Comparison of ENCODE assay signal across 14 mouse cellular contexts in the genomic region with DNA sequence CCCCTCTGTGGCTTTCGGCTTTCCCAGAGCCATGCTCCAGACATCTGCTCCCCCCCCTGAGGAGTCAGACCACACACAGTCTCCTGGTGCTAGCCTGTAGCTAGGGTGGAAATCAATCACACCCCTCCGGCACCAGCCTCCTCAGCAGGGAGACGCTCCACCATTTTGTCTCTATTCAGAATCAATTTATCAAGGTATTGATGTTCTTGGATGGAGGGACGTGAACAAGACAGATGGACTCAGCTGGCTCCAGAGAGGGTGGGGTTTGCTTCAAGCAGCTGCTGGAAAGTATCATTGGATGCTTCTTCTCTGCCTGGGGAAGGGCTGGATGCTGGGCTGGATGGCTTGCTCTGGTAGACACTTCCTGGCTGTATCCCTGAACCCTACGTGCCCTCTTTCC.
DNase-seq lines count a peak whose midpoint lies in the region; ATAC-seq and TF ChIP-seq lines count a peak whose summit lies in the region.
"Had no signal": no experiment of that assay in that cellular context is flagged by ENCODE, and none has a peak within 500 bp of the region (broad histone marks: within the 10 kb centered on the region; RNA-seq: fewer than 3 reads in every experiment).

No protein-coding gene starts in this region.

- in situ Hi-C loops in ES-E14 (cut with MboI; ENCODE audit: low sequenced_read_pairs in 2 of 2, unreplicated experiment in 2 of 2) = no loop called here

- ATAC-seq in hindbrain, embryonic 11.5 days (ENCODE audit: low FRiP score) = peak; percentile 64
- no peak for ATAC-seq in neural tube, embryonic 11.5 days (ENCODE audit: insufficient read depth, low FRiP score, low TSS enrichment)

- intact Hi-C loops in left cerebral cortex, postnatal 4 days (cut with DNase I) = no loop called here
- intact Hi-C loops in heart, postnatal 36 days (cut with DNase I) = no loop called here
- intact Hi-C loops in left cerebral cortex, postnatal 14 days (cut with DNase I) = no loop called here

- H3K9me3 ChIP-seq in ES-E14 (ENCODE audit: control insufficient read depth, insufficient read depth, low read depth, low read length) = no peaks in the 10 kb centered on the region
- no peaks in the 10 kb centered on the region for H3K9me3 ChIP-seq in hindbrain, embryonic 11.5 days (ENCODE audit: control insufficient read depth, low read length)
- H3K9me3 ChIP-seq in neural tube, embryonic 11.5 days (ENCODE audit: control insufficient read depth, low read length) = no peaks in the 10 kb centered on the region
- H3K9me3 ChIP-seq: heart, embryonic 13.5 days; limb, embryonic 15.5 days; lung, embryonic 15.5 days had no signal

- no peaks in the 10 kb centered on the region for H3K36me3 ChIP-seq in ES-E14 (ENCODE audit: control insufficient read depth, insufficient read depth, low read length, poor library complexity, severe bottlenecking)
- H3K36me3 ChIP-seq in hindbrain, embryonic 11.5 days (ENCODE audit: control insufficient read depth, insufficient read depth, low read length) = no peaks in the 10 kb centered on the region
- H3K36me3 ChIP-seq in neural tube, embryonic 11.5 days (ENCODE audit: control insufficient read depth, insufficient read depth, low read length) = no peaks in the 10 kb centered on the region
- H3K36me3 ChIP-seq: heart, embryonic 13.5 days; limb, embryonic 15.5 days; lung, embryonic 15.5 days had no signal

- peak overlapping the region in 1 of 2 experiments; percentile 5; a peak in 1 of 4 replicates for H3K4me3 ChIP-seq in ES-E14 (ENCODE audit: insufficient read depth in 1 of 2, low read depth in 1 of 2, low read length in 2 of 2, poor library complexity in 1 of 2, severe bottlenecking in 1 of 2)
- H3K4me3 ChIP-seq in hindbrain, embryonic 11.5 days (ENCODE audit: low read depth, low read length) = no peak overlapping the region
- H3K4me3 ChIP-seq in neural tube, embryonic 11.5 days (ENCODE audit: low read depth, low read length) = no peak overlapping the region
- H3K4me3 ChIP-seq: heart, embryonic 13.5 days; limb, embryonic 15.5 days; lung, embryonic 15.5 days had no signal

- H3K4me2 ChIP-seq in hindbrain, embryonic 11.5 days (replicated peaks; ENCODE audit: low read depth, low read length) = no peak overlapping the region
- no peak overlapping the region for H3K4me2 ChIP-seq in neural tube, embryonic 11.5 days (ENCODE audit: low read depth)
- H3K4me2 ChIP-seq: heart, embryonic 13.5 days; limb, embryonic 15.5 days; lung, embryonic 15.5 days had no signal

- 15% methylated on average over 5 of the region's 5 CpGs for WGBS in hindbrain, embryonic 11.5 days
- WGBS in neural tube, embryonic 11.5 days = 16% methylated on average over 5 of the region's 5 CpGs

- peak overlapping the region; percentile 96 for H3K27ac ChIP-seq in ES-E14 (ENCODE audit: insufficient read depth, low read depth, low read length, poor library complexity, severe bottlenecking)
- H3K27ac ChIP-seq in hindbrain, embryonic 11.5 days (ENCODE audit: low read depth, low read length) = no peak overlapping the region
- 0 out of 2 replicates have a peak overlapping the region, but pooled peaks have one; percentile 3 for H3K27ac ChIP-seq in neural tube, embryonic 11.5 days (ENCODE audit: low read depth, low read length)
- H3K27ac ChIP-seq: heart, embryonic 13.5 days; limb, embryonic 15.5 days; lung, embryonic 15.5 days had no signal

- peaks cover 6% of the 10 kb centered on the region; the same call in 1 of the 2 replicates for H3K27me3 ChIP-seq in hindbrain, embryonic 11.5 days (ENCODE audit: control insufficient read depth, insufficient read depth, low read length)
- peaks cover 5% of the 10 kb centered on the region; the same call in 1 of the 2 replicates for H3K27me3 ChIP-seq in neural tube, embryonic 11.5 days (ENCODE audit: control insufficient read depth, insufficient read depth, low read length)
- H3K27me3 ChIP-seq: heart, embryonic 13.5 days; limb, embryonic 15.5 days; lung, embryonic 15.5 days had no signal

- peak; percentile 71 for DNase-seq in left cerebral cortex, postnatal 4 days
- DNase-seq in left cerebral cortex, adult 8-10 months (ENCODE audit: low spot score in 2 of 2) = no peak
- DNase-seq in ES-E14 (ENCODE audit: low read depth, low spot score) = peak; percentile 69
- peak; percentile 63 for DNase-seq in hindbrain, embryonic 11.5 days (ENCODE audit: low spot score)
- peak; percentile 70 for DNase-seq in neural tube, embryonic 11.5 days (ENCODE audit: low spot score)
- DNase-seq in heart, postnatal 36 days = no peak
- no peak for DNase-seq in adrenal gland, postnatal 36 days
- DNase-seq in left cerebral cortex, postnatal 14 days (ENCODE audit: low spot score in 2 of 2) = no peak
- DNase-seq: adrenal gland, postnatal 10 days; kidney, adult 8-10 months; thymus, postnatal 25 days had no signal

- peaks cover 8 to 28% of the 10 kb centered on the region in 2 experiments; a peak in 3 of 4 replicates for H3K4me1 ChIP-seq in ES-E14 (ENCODE audit: control insufficient read depth in 2 of 2, insufficient read depth in 2 of 2, low read length in 2 of 2, poor library complexity in 1 of 2)
- H3K4me1 ChIP-seq in hindbrain, embryonic 11.5 days (replicated peaks; ENCODE audit: control insufficient read depth, insufficient read depth, low read length) = 0 out of 2 replicates have a peak, but pooled peaks cover 3% of the 10 kb centered on the region
- H3K4me1 ChIP-seq in neural tube, embryonic 11.5 days (ENCODE audit: control insufficient read depth, insufficient read depth, low read length) = peaks cover 6% of the 10 kb centered on the region; the same call in 1 of the 2 replicates
- H3K4me1 ChIP-seq: heart, embryonic 13.5 days had no signal

- H3K9ac ChIP-seq in ES-E14 (ENCODE audit: insufficient read depth, low read depth, low read length, poor library complexity, severe bottlenecking) = 0 out of 2 replicates have a peak overlapping the region, but pooled peaks have one; percentile 47
- no peak overlapping the region for H3K9ac ChIP-seq in hindbrain, embryonic 11.5 days (ENCODE audit: low read depth, low read length)
- no peak overlapping the region for H3K9ac ChIP-seq in neural tube, embryonic 11.5 days (ENCODE audit: low read length)
- H3K9ac ChIP-seq: heart, embryonic 13.5 days; limb, embryonic 15.5 days; lung, embryonic 15.5 days had no signal

TF ChIP-seq in ES-E14, 5 proteins besides CTCF, POLR2A, EP300 and RAD21:
- TF ChIP-seq MAFK (IDR thresholded peaks at IDR 0.05; ENCODE audit: insufficient read depth, low read depth, low read length) (no peak), CHD2 (IDR thresholded peaks at IDR 0.05; ENCODE audit: low read depth, low read length) (no peak), ZC3H11A (IDR thresholded peaks at IDR 0.05; ENCODE audit: borderline replicate concordance, low read depth, low read length) (no peak), HCFC1 (IDR thresholded peaks at IDR 0.05; ENCODE audit: borderline replicate concordance, insufficient read depth, low read length) (no peak), ZNF384 (IDR thresholded peaks at IDR 0.05; ENCODE audit: low read depth, low read length) (no peak)

Comparison
In these comparisons a context has a peak if more than half of its experiments do, and no peak if none do; other contexts are left out.
1. DNase-seq: peak in left cerebral cortex, postnatal 4 days (single experiment), ES-E14 (single experiment), hindbrain, embryonic 11.5 days (single experiment) and neural tube, embryonic 11.5 days (single experiment); none in left cerebral cortex, adult 8-10 months (0 of 2), heart, postnatal 36 days (0 of 2), adrenal gland, postnatal 36 days (0 of 2) and left cerebral cortex, postnatal 14 days (0 of 2).